Mouse (Mus musculus) heart, adult 2 months (tissue): ENCODE results near the gene Hoxc13.

Experiments used
- CTCF ChIP-seq: fragments of 200-600 bp; IDR thresholded peaks from 2 replicates; pipeline ENCODE4 v1.8.1; 2022; ENCODE audit warnings: antibody characterized with exemption, mild to moderate bottlenecking, moderate library complexity
- EP300 ChIP-seq: fragments of 200-500 bp; IDR thresholded peaks from 2 replicates; pipeline ENCODE4 v1.6.1; 2011; ENCODE audit warnings: low read depth, low read length, control low read depth; ENCODE audit not compliant: insufficient read depth
- POLR2A ChIP-seq: fragments of 200-500 bp; IDR thresholded peaks from 2 replicates; pipeline ENCODE4 v1.6.1; 2011; ENCODE audit warnings: mild to moderate bottlenecking, low read depth, low read length, control low read depth; ENCODE audit not compliant: insufficient read depth

DNA sequence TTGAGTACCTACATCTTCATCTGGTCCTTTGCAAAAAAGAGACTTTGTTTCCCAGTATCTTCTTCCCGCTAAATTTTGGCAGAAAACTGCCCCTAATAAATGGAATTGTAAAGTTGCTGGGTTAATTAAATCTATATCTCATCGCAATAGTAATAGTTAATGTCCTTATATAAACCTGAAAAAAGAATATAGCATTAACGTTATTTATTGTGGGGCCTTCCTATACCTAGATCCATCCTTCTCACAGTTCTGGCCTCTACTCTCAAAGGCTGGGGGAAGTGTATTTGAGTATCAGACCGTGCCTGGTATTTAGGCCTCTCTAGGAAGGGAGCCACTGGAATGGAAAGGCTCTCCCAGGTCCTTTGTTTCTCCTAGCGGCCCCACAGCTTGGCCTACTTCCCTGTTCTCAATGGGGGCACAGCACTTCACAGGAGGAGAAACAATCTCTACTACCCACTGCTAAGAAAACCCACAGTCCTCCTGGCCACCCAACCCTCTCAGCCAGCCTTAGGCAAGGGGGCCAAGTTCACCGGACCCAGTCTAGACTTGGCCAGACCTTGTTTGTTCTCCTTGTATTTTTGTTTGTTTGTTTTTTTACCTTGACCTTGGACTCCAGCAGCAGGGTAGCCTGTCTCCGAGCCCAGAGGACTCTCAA, 2.2 kb upstream of the Hoxc13 start:
- TF ChIP-seq POLR2A (no peak), CTCF (no peak), EP300 (no peak)
